Mouse (Mus musculus): ENCODE measurements around the gene Tbx1. TPM values are rescaled to one million over a fixed set of nuclear protein-coding genes. Genes with fewer than 3 reads are reported as not detected.

The Tbx1 gene
- polyA plus RNA-seq, 1 experiment from 2014 or later = 3.8 TPM

DNA sequence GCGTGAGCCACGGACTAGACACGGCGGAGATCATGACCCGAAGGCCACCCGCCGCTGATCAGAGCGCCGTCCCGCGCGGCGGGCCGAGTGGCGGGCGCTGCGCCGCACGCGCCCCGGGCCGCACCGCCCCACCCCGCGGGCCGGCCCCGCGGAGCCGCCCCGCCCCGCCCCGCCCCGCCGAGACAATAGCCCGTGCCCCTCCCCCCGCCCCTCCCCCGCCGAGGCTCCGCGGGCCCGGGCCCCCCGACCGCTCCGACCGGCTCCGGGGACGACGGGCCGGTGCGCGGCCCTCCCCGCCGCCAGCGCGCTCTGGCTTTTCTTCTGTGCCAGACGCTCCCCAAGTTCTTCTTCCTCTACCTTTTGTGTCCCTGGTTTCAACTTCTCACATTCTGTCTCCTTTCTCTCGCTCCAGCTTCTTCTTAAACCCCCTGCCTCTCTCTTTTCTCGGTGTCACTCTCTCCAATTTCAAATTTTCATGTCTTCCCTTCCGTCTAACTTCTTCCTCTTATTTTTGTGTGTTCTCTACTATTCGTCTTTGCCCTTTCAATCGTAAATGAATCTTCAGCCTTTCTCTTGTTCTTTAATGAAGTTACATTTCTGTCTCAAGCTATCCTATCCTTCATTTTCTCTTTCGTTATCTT lies 3.4 kb downstream of the Tbx1 start:
- Histone ChIP-seq H3K4me2 (ENCODE audit: low read depth) (peak overlapping the region; percentile 56), H3K4me1 (ENCODE audit: control insufficient read depth, insufficient read depth, low read length) (peaks cover 16% of the 10 kb centered on the region), H3K27me3 (ENCODE audit: control insufficient read depth, insufficient read depth, low read length) (peaks cover 99% of the 10 kb centered on the region), H3K36me3 (ENCODE audit: control insufficient read depth, insufficient read depth, low read length) (no peaks in the 10 kb centered on the region), H3K4me3 (ENCODE audit: low read depth, low read length) (peak overlapping the region; percentile 31), H3K27ac (ENCODE audit: low read depth, low read length) (no peak overlapping the region), H3K9me3 (ENCODE audit: control insufficient read depth, low read length) (no peaks in the 10 kb centered on the region), H3K9ac (ENCODE audit: low read length) (peak overlapping the region; percentile 47)
- WGBS = 1% methylated on average over 11 of the region's 62 CpGs
- DNase-seq (ENCODE audit: low spot score) = no peak
- ATAC-seq (ENCODE audit: insufficient read depth, low FRiP score, low TSS enrichment) = no peak

GRCm38 (mm10) chr16:18586076-18586905 lies 4.2 kb downstream of the Tbx1 start:
- H3K27me3 ChIP-seq (ENCODE audit: control insufficient read depth, insufficient read depth, low read length) = peaks cover 99% of the 10 kb centered on the region
- DNase-seq (ENCODE audit: low spot score) (peak; percentile 51), ATAC-seq (ENCODE audit: insufficient read depth, low FRiP score, low TSS enrichment) (no peak)
- H3K4me3 ChIP-seq (ENCODE audit: low read depth, low read length) = peak overlapping the region; percentile 31
- H3K9ac ChIP-seq (ENCODE audit: low read length) = peak overlapping the region; percentile 47
- no peaks in the 10 kb centered on the region for H3K9me3 ChIP-seq (ENCODE audit: control insufficient read depth, low read length)
- peak overlapping the region; percentile 56 for H3K4me2 ChIP-seq (ENCODE audit: low read depth)
- peaks cover 18% of the 10 kb centered on the region for H3K4me1 ChIP-seq (ENCODE audit: control insufficient read depth, insufficient read depth, low read length)
- no peak overlapping the region for H3K27ac ChIP-seq (ENCODE audit: low read depth, low read length)
- under 1% methylated on average over 81 of the region's 83 CpGs for WGBS
- H3K36me3 ChIP-seq (ENCODE audit: control insufficient read depth, insufficient read depth, low read length) = no peaks in the 10 kb centered on the region

DNA sequence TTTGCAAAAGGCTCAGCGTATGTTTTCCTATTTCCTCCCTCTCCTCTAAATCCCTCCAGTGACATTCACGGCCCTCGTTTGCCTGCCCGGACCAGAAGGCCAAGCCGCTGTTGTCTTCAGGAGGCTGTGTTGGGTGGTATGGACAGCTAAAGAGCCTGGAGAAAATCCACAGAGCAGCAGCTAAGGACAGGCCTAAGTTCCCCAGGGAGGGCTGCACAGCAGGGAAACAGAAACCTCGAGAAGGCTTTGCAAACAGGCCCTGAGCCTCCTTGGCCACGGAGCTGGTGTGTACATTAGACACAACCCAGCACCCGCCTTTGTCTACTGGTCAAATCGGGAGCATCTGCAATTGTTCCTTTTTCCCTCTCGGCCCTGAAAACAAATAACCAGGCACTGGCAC lies 4.8 kb downstream of the Tbx1 start:
- peaks cover 18% of the 10 kb centered on the region for H3K4me1 ChIP-seq (ENCODE audit: control insufficient read depth, insufficient read depth, low read length)
- no peak for ATAC-seq (ENCODE audit: insufficient read depth, low FRiP score, low TSS enrichment)
- no peaks in the 10 kb centered on the region for H3K36me3 ChIP-seq (ENCODE audit: control insufficient read depth, insufficient read depth, low read length)
- H3K4me2 ChIP-seq (ENCODE audit: low read depth) = no peak overlapping the region
- H3K9me3 ChIP-seq (ENCODE audit: control insufficient read depth, low read length) = no peaks in the 10 kb centered on the region
- H3K4me3 ChIP-seq (ENCODE audit: low read depth, low read length) = 0 out of 2 replicates have a peak overlapping the region, but pooled peaks have one; percentile 31
- H3K9ac ChIP-seq (ENCODE audit: low read length) = no peak overlapping the region
- peaks cover 99% of the 10 kb centered on the region for H3K27me3 ChIP-seq (ENCODE audit: control insufficient read depth, insufficient read depth, low read length)
- H3K27ac ChIP-seq (ENCODE audit: low read depth, low read length) = no peak overlapping the region
- under 1% methylated on average over 10 of the region's 10 CpGs for WGBS
- DNase-seq (ENCODE audit: low spot score) = peak; percentile 62

GRCm38 (mm10) chr16:18584901-18585510 lies 5.5 kb downstream of the Tbx1 start:
- no peak overlapping the region for H3K4me2 ChIP-seq (ENCODE audit: low read depth)
- ATAC-seq (ENCODE audit: insufficient read depth, low FRiP score, low TSS enrichment) (no peak), DNase-seq (ENCODE audit: low spot score) (no peak)
- no peak overlapping the region for H3K27ac ChIP-seq (ENCODE audit: low read depth, low read length)
- peaks cover 99% of the 10 kb centered on the region for H3K27me3 ChIP-seq (ENCODE audit: control insufficient read depth, insufficient read depth, low read length)
- 5% methylated on average over 10 of the region's 10 CpGs for WGBS
- H3K36me3 ChIP-seq (ENCODE audit: control insufficient read depth, insufficient read depth, low read length) = no peaks in the 10 kb centered on the region
- H3K4me1 ChIP-seq (ENCODE audit: control insufficient read depth, insufficient read depth, low read length) = peaks cover 18% of the 10 kb centered on the region
- no peak overlapping the region for H3K9ac ChIP-seq (ENCODE audit: low read length)
- no peaks in the 10 kb centered on the region for H3K9me3 ChIP-seq (ENCODE audit: control insufficient read depth, low read length)
- H3K4me3 ChIP-seq (ENCODE audit: low read depth, low read length) = 0 out of 2 replicates have a peak overlapping the region, but pooled peaks have one; percentile 31

- no peak overlapping the region for H3K9ac ChIP-seq (ENCODE audit: low read length)
- no peaks in the 10 kb centered on the region for H3K36me3 ChIP-seq (ENCODE audit: control insufficient read depth, insufficient read depth, low read length)
- no peaks in the 10 kb centered on the region for H3K9me3 ChIP-seq (ENCODE audit: control insufficient read depth, low read length)
- peaks cover 95% of the 10 kb centered on the region for H3K27me3 ChIP-seq (ENCODE audit: control insufficient read depth, insufficient read depth, low read length)
- 8% methylated on average over 10 of the region's 10 CpGs for WGBS
- H3K27ac ChIP-seq (ENCODE audit: low read depth, low read length) = no peak overlapping the region
- H3K4me2 ChIP-seq (ENCODE audit: low read depth) = no peak overlapping the region; the same call in 1 of the 2 replicates
- no peak for DNase-seq (ENCODE audit: low spot score)
- no peak overlapping the region for H3K4me3 ChIP-seq (ENCODE audit: low read depth, low read length)
- ATAC-seq (ENCODE audit: insufficient read depth, low FRiP score, low TSS enrichment) = no peak
- H3K4me1 ChIP-seq (ENCODE audit: control insufficient read depth, insufficient read depth, low read length) = peaks cover 18% of the 10 kb centered on the region
These were observed 6.7 kb downstream of the Tbx1 start for GRCm38 (mm10) chr16:18583673-18584357.

DNA sequence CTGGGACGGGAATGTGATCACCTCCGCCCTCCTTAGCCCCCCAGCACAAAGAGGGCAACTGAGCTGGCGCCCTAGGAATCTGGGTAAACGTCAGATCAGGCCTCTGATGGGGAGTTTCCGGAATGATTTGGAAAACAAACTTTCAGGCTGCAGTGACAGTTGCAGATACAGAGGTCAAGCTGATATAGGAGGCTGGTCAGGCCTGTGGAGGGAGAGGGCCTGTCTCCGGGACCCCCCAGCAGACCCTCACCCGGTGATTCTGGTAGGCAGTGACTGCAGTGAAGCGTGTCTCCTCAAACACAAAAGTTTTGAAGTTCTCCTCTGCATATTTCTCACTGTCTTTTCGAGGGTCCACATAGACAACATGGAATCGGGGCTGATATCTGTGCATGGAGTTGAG lies 7.3 kb downstream of the Tbx1 start:
- no peak for ATAC-seq (ENCODE audit: insufficient read depth, low FRiP score, low TSS enrichment)
- DNase-seq (ENCODE audit: low spot score) = no peak
- WGBS = 5% methylated on average over 10 of the region's 10 CpGs
- H3K27me3 ChIP-seq (ENCODE audit: control insufficient read depth, insufficient read depth, low read length) = peaks cover 92% of the 10 kb centered on the region
- no peak overlapping the region for H3K27ac ChIP-seq (ENCODE audit: low read depth, low read length)
- H3K4me3 ChIP-seq (ENCODE audit: low read depth, low read length) = no peak overlapping the region
- H3K36me3 ChIP-seq (ENCODE audit: control insufficient read depth, insufficient read depth, low read length) = no peaks in the 10 kb centered on the region
- H3K4me1 ChIP-seq (ENCODE audit: control insufficient read depth, insufficient read depth, low read length) = peaks cover 18% of the 10 kb centered on the region
- no peak overlapping the region for H3K9ac ChIP-seq (ENCODE audit: low read length)
- no peak overlapping the region for H3K4me2 ChIP-seq (ENCODE audit: low read depth)
- no peaks in the 10 kb centered on the region for H3K9me3 ChIP-seq (ENCODE audit: control insufficient read depth, low read length)

- ATAC-seq (ENCODE audit: insufficient read depth, low FRiP score, low TSS enrichment) (no peak), DNase-seq (ENCODE audit: low spot score) (peak; percentile 31)
- Histone ChIP-seq H3K4me3 (ENCODE audit: low read depth, low read length) (peak overlapping the region; percentile 28), H3K4me1 (ENCODE audit: control insufficient read depth, insufficient read depth, low read length) (peaks cover 15% of the 10 kb centered on the region), H3K27ac (ENCODE audit: low read depth, low read length) (no peak overlapping the region), H3K27me3 (ENCODE audit: control insufficient read depth, insufficient read depth, low read length) (peaks cover 86% of the 10 kb centered on the region), H3K9me3 (ENCODE audit: control insufficient read depth, low read length) (no peaks in the 10 kb centered on the region), H3K36me3 (ENCODE audit: control insufficient read depth, insufficient read depth, low read length) (no peaks in the 10 kb centered on the region), H3K9ac (ENCODE audit: low read length) (no peak overlapping the region), H3K4me2 (ENCODE audit: low read depth) (peak overlapping the region; percentile 34)
- WGBS = under 1% methylated on average over 56 of the region's 67 CpGs
These were observed 7.9 kb downstream of the Tbx1 start for GRCm38 (mm10) chr16:18582426-18583148.

Data from neural tube, embryonic 11.5 days (tissue).